Mouse (Mus musculus) CD4-positive, CD25-positive, alpha-beta regulatory T cell, adult 4 months (primary cell): ENCODE data around the gene Atrnl1. TPM values are rescaled to one million over a fixed set of nuclear protein-coding genes. Genes with fewer than 3 reads are reported as not detected.
"Not testable (repeated sequence)": the region's sequence is repeated elsewhere in the genome, so short reads cannot be mapped to it uniquely, and the experiment has no call there.

Experiments
- ATAC-seq: one replicate; pipeline ENCODE4 v1.8.0; 2017
- polyA plus RNA-seq, 2 experiments: library from polyadenylated mRNA; unstranded; fragments of 100-300 nt; shearing (Covaris generic); gene quantifications; one replicate each; pipeline ENCODE4 v1.2.1; 2017

Gene Atrnl1
- polyA plus RNA-seq, 2 experiments from 2014 or later = 0.11 TPM; not detected in 1

- no peak for ATAC-seq
These were observed 432.7 kb downstream of the Atrnl1 start for GRCm38 (mm10) chr19:58043550-58043949.

DNA sequence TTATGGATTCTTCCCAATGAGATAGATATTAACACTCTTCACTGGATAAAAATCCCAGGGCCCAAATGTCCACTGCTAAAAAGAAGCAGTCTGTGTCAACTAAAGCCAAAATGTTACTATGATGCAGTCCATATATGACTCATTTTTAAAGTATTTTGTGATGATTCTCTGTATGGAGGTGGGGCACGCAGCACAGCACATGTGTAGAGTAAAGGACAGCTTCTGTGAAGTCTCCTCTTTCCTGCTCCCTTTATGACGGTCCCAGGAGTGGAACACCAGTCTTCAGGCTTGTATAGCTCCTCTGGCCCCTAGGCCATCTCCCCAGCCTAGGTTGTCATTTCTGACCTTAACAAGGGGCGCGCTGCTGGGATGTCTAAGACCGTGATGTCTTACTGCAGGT, 434.0 kb downstream of the Atrnl1 start:
- ATAC-seq = no peak

GRCm38 (mm10) chr19:58046656-58047055, 435.8 kb downstream of the Atrnl1 start:
- ATAC-seq = no peak

DNA sequence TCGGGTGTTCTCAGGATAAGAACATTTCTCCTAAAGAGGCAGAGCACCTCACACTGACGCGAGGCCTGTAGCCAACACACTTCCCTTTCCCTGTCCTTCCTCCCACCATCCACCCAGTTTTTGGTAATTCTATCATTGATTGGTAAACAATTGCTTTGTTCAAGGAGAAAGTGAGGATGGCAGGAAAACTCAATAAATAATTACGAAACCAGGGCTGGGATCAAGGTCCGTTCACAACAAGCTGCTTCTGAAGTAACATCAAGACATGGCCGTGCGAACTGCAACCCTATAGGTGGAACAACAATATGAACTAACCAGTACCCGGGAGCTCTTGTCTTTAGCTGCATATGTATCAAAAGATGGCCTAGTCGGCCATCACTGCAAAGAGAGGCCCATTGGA, 439.6 kb downstream of the Atrnl1 start:
- not testable (repeated sequence) for ATAC-seq

GRCm38 (mm10) chr19:58050986-58051385, 440.2 kb downstream of the Atrnl1 start:
- ATAC-seq = no peak

GRCm38 (mm10) chr19:58051905-58052304, 441.1 kb downstream of the Atrnl1 start:
- no peak for ATAC-seq

DNA sequence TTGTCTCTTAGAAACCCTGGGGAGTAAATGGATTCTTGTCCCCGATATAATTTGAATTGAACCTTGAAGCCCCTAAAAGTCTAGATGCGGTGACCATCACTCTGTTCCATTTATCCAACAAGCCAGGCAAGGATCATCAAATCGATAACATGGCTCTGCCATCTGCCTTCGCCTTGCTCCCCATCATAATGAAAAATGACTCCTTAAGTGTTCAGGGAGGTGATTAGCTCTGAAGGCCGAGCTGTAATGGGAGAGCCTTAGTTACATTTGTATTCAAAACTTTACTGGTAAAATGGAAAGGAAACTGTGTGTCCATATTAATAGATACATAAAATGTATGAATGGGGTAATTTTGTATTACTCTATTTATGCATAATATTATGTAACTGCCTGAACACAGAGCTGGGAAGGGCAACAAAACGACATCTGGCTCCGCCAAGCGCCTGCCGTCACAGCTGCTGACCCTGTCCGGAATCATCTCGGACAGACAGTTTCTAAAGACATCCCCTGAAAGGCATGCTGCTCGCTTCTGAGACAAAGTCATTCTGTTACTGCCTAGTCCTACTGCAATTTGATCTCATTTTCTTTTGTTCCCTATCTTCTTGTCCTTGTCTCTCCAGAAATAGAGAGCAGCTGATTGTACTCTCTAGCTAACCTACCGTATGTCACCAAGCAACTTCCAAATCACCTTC, 441.8 kb downstream of the Atrnl1 start:
- ATAC-seq = no peak

- ATAC-seq = no peak
These were observed 448.9 kb downstream of the Atrnl1 start for GRCm38 (mm10) chr19:58059719-58060118.

GRCm38 (mm10) chr19:58060199-58060853, 449.5 kb downstream of the Atrnl1 start:
- no peak for ATAC-seq

GRCm38 (mm10) chr19:58060854-58061358, 450.1 kb downstream of the Atrnl1 start:
- no peak for ATAC-seq

GRCm38 (mm10) chr19:58061933-58062332, 451.1 kb downstream of the Atrnl1 start:
- no peak for ATAC-seq

DNA sequence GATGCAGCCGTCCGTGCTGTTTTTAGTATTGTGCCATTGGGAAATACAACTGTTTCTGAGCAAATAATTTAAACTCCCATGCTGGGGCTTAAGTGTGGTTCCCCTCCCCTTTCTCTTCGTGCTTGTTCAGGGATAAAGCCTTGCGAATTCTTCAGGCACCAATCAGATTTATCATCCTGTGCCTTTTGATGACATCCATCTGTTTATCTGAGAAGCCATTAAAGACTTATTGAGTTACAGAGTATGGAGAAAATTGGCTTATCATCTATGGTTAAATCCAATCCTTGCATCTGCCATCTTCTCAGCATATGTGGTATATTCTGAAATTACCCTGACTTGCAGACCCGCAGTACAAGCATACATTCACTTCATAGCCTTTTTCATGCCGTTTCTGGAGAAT, 452.7 kb downstream of the Atrnl1 start:
- ATAC-seq = no peak

DNA sequence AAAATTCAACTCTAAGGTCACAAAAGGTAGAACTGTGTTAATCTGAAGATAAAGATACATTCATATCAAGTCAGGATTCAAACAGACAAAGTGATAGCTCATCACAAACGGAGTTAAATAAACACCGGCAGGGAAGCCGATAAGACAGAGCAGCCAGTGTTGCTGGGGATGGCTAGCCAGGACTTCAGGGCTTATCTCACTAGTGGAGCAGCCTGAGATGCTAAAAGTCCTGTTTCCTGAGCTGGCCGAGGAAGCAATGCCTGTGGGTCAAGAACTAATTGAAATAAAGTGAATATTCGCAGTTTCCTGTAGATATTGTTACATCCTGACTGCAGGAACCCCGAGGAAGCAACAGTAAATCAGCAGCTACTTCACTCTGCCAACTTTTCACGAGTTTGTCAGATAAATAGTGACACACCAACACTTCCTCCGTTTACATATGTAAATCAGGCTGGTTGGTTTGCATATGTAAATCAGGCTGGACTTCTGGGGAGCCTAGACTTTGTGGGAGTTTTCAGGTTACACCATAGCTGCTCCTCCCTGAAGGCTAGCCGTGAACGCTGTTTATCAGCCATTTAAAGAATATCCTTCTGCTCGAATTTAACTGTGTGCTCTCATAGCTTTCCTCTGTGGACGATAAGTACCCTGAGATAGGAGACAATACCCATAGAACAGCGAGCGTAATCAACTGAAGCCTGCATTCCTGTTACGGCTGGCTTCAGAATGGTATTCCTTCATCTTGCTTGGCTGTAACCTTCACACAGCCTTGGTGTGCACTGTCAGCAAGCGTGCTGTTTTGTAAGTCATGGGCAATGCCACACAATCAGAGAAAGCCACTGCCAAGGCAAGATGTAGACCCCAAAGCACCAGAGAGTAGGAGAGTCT, 453.5 kb downstream of the Atrnl1 start:
- ATAC-seq = no peak

GRCm38 (mm10) chr19:58065001-58065314, 454.1 kb downstream of the Atrnl1 start:
- ATAC-seq = no peak

DNA sequence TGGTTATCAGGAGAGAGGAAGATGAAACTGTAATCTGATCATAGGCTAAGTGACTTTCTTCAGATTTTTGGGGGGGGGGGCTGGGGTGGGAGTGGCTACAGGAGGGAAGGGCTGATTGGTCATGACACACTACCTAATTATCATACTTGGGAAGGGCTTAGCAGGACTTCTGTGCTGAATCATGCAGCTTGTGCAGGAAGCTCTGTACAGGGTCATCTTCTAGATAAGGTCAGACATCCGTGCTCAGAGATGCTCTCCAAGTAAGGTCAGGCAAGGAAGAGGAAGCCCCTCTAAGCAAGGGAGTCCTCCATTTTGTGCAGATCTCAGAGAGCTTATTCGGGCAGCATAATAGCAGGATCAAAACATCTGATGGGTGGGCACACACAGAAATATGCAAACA, 454.7 kb downstream of the Atrnl1 start:
- no peak for ATAC-seq

DNA sequence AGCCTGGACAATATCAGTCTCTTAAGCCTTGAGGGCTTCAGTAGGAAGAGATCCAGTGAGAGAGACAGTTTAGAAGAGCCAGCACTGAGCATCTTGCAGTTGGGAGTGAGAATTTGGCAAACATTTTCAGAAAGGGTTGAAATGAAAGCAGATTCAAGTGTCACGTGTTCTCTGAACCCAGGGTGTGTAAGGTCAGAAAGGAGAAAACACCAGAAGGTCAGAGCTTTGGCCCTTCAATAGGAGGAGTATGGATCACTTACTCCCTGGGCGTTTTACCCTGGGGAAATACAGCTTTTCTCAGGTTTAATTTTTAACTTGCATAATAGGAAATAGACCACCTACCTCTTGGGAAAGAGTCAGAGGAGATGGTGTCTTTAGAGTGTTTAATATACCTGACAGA, 457.3 kb downstream of the Atrnl1 start:
- ATAC-seq = no peak

DNA sequence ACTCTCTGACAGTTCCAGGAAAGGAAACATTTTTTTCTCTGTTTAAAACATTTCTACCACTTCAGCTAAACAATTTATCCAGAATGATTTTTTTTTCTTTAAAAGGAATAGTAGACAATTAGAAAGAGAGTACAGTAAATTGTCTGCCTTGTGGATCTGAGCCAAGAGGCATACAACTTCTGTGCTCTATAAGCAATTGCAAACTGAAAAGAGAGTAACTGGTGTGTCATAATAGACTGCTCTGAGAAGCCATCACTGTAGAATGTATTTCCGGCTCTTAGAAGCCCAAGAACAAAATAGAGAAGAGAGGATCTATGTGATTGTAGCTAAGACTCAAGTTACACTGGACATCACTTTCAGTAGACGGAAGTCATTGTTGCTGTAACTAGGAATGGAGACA, 458.1 kb downstream of the Atrnl1 start:
- no peak for ATAC-seq

- ATAC-seq = no peak
These were observed 461.6 kb downstream of the Atrnl1 start for GRCm38 (mm10) chr19:58072404-58072803.

- ATAC-seq = no peak
These were observed 462.0 kb downstream of the Atrnl1 start for GRCm38 (mm10) chr19:58072846-58073245.

- ATAC-seq = no peak
These were observed 464.4 kb downstream of the Atrnl1 start for GRCm38 (mm10) chr19:58075252-58075651.

GRCm38 (mm10) chr19:58076961-58077371, 466.1 kb downstream of the Atrnl1 start:
- no peak for ATAC-seq

GRCm38 (mm10) chr19:58077529-58078070, 466.8 kb downstream of the Atrnl1 start:
- ATAC-seq = no peak

DNA sequence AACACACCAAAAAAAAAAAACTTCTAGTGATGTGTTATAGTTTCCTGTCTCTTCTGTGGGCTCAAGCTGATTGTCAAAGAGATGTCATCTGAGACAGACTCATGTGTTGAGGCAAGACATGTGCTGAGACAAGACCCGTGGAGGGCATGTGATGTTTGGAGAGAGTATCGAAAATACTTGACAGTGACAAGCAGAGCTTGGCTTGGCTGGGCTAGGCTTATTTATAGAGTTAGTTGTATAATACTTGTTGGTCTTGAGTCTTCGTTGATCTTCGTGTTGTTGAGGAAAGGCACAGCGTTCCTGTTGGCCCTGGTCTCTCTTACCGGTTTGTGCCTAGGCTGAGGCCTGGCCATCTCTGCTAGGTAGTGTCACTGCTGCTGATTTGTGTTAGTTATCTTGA, 469.3 kb downstream of the Atrnl1 start:
- ATAC-seq = no peak
